Mouse (Mus musculus) limb, embryonic 11.5 days (tissue): ENCODE measurements around the gene Spryd3. TPM values are rescaled to one million over a fixed set of nuclear protein-coding genes. Genes with fewer than 3 reads are reported as not detected.

Experiments
- ATAC-seq: fragments of 200-750 bp; cut with Nextera tagmentation; 2 replicates; pipeline ENCODE4 v1.8.0; 2017; ENCODE audit warnings: low read depth; ENCODE audit not compliant: insufficient number of reproducible peaks, low FRiP score, low TSS enrichment
- DNase-seq: peaks from one replicate; pipeline ENCODE4 v3.0.0-alpha.2; 2015; ENCODE audit warnings: low spot score
- H3K27ac ChIP-seq: fragments of 300-500 bp; sonication (generic); replicated peaks from 2 replicates; pipeline ENCODE4 v1.5.1; 2014; ENCODE audit warnings: low read depth, mild to moderate bottlenecking, low read length
- H3K27me3 ChIP-seq: fragments of 300-500 bp; sonication (generic); 2 replicates; pipeline ENCODE4 v1.6.1; 2014; ENCODE audit warnings: mild to moderate bottlenecking, low read length, mixed read lengths; ENCODE audit not compliant: control insufficient read depth, insufficient read depth
- H3K36me3 ChIP-seq: fragments of 300-500 bp; sonication (generic); 2 replicates; pipeline ENCODE4 v1.6.1; 2014; ENCODE audit warnings: mild to moderate bottlenecking, low read length, moderate library complexity, mixed read lengths; ENCODE audit not compliant: control insufficient read depth, insufficient read depth
- H3K4me1 ChIP-seq: fragments of 300-500 bp; sonication (generic); 2 replicates; pipeline ENCODE4 v1.6.1; 2014; ENCODE audit warnings: low read length, mixed read lengths; ENCODE audit not compliant: control insufficient read depth, insufficient read depth
- H3K4me2 ChIP-seq: fragments of 300-500 bp; sonication (generic); 2 replicates; pipeline ENCODE4 v1.6.1; 2014; ENCODE audit warnings: low read depth, mild to moderate bottlenecking, moderate library complexity; ENCODE audit not compliant: severe bottlenecking
- H3K4me3 ChIP-seq: fragments of 300-500 bp; sonication (generic); 2 replicates; pipeline ENCODE4 v1.5.1; 2014; ENCODE audit warnings: low read depth, low read length
- H3K9ac ChIP-seq: fragments of 300-500 bp; sonication (generic); 2 replicates; pipeline ENCODE4 v1.6.1; 2014; ENCODE audit warnings: mild to moderate bottlenecking, low read length
- H3K9me3 ChIP-seq: fragments of 300-500 bp; sonication (generic); 2 replicates; pipeline ENCODE4 v1.6.1; 2016; ENCODE audit warnings: low read length; ENCODE audit not compliant: control insufficient read depth
- WGBS: fragments of 180-500 bp; shearing (Covaris S2); extraction: QIAGEN DNeasy Blood & Tissue Kit; methylation state at CpG from one replicate; pipeline ENCODE4 v1.1.7; 2014; 5-methylcytosine and 5-hydroxymethylcytosine counted together
- polyA plus RNA-seq: library from polyadenylated mRNA; unstranded; fragments of >200 nt; fragmentation: Nextera tagmentation; extraction: Ambion mirVana; gene quantifications from 2 replicates; pipeline ENCODE4 v1.2.1, GENCODE M21; 2014

Spryd3 gene
- polyA plus RNA-seq, 1 experiment from 2014 or later: 7.2 TPM

DNA sequence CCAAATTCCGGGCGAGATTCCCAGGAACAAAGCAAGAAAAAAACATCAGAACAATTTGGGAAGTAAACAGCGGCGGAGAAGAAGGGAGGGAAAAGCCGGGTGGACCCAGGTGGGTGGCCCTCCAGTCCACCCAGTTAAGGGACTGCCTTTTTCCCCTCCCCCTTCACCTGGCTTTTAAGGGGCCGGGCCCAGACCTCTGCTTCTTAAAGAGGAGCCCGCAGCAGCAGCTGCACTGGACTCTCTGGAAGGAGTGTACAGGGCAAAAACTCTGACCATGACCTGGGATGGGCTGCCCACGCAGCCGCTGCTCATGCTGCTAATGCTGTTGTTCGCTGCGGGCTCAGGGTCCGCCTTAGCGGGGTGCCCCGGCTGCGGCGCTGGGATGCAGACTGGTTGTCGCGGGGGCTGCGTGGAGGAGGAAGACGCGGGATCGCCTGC, 8.3 kb upstream of the Spryd3 start, which contains the start of gene Igfbp6:
TSS of gene Igfbp6 (plus strand) at position 89 of the 438 bp plus-strand sequence.
- peak within 1 kb of the TSS; percentile 9; the same call in 1 of the 2 replicates for H3K4me3 ChIP-seq
- peaks cover 3% of the 10 kb centered on the region; the same call in 1 of the 2 replicates for H3K4me1 ChIP-seq
- H3K27me3 ChIP-seq: peaks cover 30% of the 10 kb centered on the region
- H3K9me3 ChIP-seq: no peaks in the 10 kb centered on the region
- 5% methylated on average over 22 of the region's 22 CpGs for WGBS
- peak within 1 kb of the TSS; percentile 46 for H3K4me2 ChIP-seq
- H3K27ac ChIP-seq: no peak within 1 kb of the TSS
- H3K36me3 ChIP-seq: no peaks in the 10 kb centered on the region
- H3K9ac ChIP-seq: peak within 1 kb of the TSS; percentile 38
- no peak for ATAC-seq
- DNase-seq: no peak

DNA sequence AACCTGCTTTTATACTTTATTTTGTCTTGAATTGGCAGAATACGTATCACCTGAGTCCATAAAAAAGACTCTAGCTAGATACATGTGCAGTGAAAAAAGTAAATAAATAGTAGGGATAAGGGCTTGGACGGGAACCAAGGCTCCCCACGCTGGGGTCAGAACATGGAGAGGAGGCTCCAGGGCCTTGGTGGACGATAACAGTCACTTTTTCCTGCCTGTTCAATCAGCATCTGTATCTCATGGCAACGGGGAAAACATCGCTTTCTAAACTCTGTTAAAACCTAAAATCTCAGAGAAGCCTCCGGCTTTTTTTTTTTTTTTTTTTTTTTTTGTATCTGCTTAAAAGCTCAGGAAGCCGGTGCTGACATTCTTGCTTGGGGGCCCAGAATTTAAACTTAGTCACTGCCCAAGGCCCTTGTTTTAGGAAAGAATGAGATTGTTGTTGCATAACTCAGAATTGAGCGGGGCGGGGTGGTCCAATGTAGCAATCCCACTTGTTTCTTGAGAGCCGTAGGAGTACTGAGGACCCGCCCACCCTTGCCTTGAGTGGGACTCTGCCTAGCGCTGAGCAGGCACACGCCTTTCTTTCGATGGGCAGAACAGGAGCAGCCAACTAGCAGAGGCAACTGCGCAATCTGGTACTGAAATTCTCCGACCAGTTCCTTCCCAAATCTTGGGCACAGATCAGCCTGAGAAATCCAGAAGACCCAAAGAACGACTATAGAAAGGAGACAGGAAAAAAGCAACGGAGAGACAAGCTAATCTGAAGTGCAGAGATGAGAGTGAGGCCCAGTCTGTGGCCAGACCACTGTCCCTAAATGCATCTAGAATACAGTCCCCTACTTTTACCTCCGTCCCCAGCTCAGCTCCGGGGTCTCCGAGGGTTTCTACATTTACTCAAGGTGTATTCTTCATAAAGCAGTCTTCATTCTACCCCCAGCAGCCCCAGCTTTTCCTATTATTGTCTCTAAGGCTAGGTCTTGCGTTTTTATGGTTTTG, 7.2 kb upstream of the Spryd3 start:
- H3K4me1 ChIP-seq: peaks cover 3% of the 10 kb centered on the region; the same call in 1 of the 2 replicates
- H3K4me2 ChIP-seq: no peak overlapping the region
- no peaks in the 10 kb centered on the region for H3K36me3 ChIP-seq
- no peak overlapping the region for H3K27ac ChIP-seq
- DNase-seq (no peak), ATAC-seq (no peak)
- peaks cover 30% of the 10 kb centered on the region for H3K27me3 ChIP-seq
- H3K9me3 ChIP-seq: no peaks in the 10 kb centered on the region
- 57% methylated on average over 23 of the region's 23 CpGs for WGBS
- H3K9ac ChIP-seq: no peak overlapping the region; the same call in 1 of the 2 replicates
- no peak overlapping the region for H3K4me3 ChIP-seq

DNA sequence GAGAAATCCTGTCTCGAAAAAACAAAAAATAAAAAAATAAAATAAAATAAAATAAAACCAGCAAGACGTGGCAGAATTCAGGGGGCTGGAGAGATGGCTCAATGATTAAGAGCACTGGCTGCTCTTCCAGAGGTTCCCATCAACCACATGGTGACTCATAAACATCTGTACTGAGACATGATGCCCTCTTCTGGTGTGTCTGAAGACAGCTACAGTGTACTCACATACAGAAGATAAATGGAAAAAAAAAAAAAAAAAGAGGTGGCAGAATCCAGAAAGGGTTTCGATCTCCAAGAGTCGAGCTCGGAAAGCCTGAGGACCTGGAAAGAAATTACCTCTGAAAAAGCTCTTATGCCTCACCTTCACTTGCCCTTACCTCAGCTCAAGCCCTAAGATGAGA, 5.1 kb upstream of the Spryd3 start:
- ATAC-seq: no peak
- no peak for DNase-seq
- H3K4me3 ChIP-seq: no peak overlapping the region
- H3K4me1 ChIP-seq: peaks cover 3% of the 10 kb centered on the region; the same call in 1 of the 2 replicates
- H3K27me3 ChIP-seq: peaks cover 30% of the 10 kb centered on the region
- H3K27ac ChIP-seq: no peak overlapping the region
- no peak overlapping the region for H3K9ac ChIP-seq
- H3K9me3 ChIP-seq: no peaks in the 10 kb centered on the region
- WGBS: 92% methylated on average over 5 of the region's 5 CpGs
- H3K4me2 ChIP-seq: no peak overlapping the region
- no peaks in the 10 kb centered on the region for H3K36me3 ChIP-seq

DNA sequence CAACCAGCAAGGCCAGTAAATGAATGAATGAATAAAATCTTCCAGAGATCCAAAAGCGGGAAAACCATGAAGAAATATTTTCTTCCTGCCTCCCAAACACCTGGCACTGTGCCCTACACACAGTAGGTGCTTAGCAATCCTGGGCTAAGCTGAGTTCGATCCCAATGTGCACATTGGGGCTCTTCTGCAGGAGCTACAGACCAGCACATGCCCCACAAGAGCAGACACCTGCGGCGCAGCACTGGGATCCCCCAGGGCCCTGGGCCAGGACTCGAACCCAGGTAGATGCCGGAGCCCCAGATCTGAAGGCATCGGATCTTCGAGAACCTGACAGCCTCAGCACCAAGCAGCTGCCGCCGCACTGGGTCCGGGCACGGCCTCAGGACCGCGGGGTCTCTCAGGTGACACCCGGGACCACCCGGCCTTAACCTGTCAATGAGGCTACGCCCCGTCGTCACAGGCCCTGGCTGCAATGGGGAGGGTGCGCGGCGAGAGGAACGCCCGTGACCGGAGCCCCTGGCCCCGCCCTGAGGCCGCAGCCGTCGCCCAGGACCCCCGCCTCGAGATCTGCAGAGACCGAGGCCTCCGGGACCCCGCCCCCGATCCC, 409 bp downstream of the Spryd3 start:
- WGBS: 4% methylated on average over 35 of the region's 35 CpGs
- no peaks in the 10 kb centered on the region for H3K27me3 ChIP-seq
- peak overlapping the region; percentile 50 for H3K4me2 ChIP-seq
- 0 out of 2 replicates have a peak, but pooled peaks cover 4% of the 10 kb centered on the region for H3K4me1 ChIP-seq
- H3K27ac ChIP-seq: peak overlapping the region; percentile 40; the same call in 1 of the 2 replicates
- ATAC-seq: peak; percentile 56
- peaks cover 8% of the 10 kb centered on the region for H3K36me3 ChIP-seq
- H3K9ac ChIP-seq: peak overlapping the region; percentile 77
- H3K4me3 ChIP-seq: peak overlapping the region; percentile 79
- no peak for DNase-seq
- no peaks in the 10 kb centered on the region for H3K9me3 ChIP-seq

DNA sequence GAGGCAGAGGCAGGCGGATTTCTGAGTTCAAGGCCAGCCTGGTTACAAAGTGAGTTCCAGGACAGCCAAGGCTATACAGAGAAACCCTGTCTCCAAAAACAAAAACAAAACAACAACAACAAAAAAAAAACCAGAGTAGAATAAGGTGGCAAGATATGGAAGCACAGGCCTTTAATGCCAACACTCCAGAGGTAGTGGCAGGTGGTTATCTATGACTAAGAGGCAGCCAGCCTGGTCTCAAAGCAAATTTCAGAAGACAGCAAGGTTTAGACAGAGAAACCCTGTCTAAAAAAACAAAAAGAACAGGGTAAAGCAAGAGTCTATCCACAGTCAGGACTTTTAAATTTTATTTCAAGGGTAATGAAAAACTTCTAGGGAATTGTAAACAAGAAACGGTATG, 1.3 kb downstream of the Spryd3 start:
- 92% methylated on average over 2 of the region's 2 CpGs for WGBS
- Histone ChIP-seq H3K27ac (no peak overlapping the region), H3K9me3 (no peaks in the 10 kb centered on the region), H3K27me3 (no peaks in the 10 kb centered on the region), H3K4me1 (0 out of 2 replicates have a peak, but pooled peaks cover 4% of the 10 kb centered on the region), H3K4me2 (no peak overlapping the region), H3K36me3 (peaks cover 10% of the 10 kb centered on the region), H3K4me3 (no peak overlapping the region), H3K9ac (no peak overlapping the region)
- no peak for ATAC-seq
- no peak for DNase-seq

DNA sequence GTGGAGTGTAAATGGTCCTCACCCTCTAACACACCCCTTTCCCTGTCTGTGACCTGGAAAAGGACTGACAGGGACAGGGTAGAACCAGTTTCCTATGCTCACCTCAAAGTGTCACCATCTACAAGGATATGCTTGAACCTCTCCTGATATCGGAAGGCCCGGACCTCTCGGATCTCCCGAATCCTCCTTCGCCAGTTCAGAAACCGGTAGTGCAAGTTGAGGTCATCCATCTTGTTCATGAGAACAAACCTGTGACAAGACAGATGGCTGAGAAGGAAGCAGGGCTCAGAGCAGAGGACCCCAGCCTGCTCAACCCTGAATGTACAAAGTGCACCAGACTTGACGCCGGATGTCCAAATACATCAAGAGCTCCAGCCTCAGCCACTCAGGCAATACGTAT, 2.7 kb downstream of the Spryd3 start:
- peaks cover 13% of the 10 kb centered on the region for H3K36me3 ChIP-seq
- H3K27me3 ChIP-seq: no peaks in the 10 kb centered on the region
- WGBS: 88% methylated on average over 9 of the region's 9 CpGs
- no peak overlapping the region for H3K4me2 ChIP-seq
- H3K9me3 ChIP-seq: no peaks in the 10 kb centered on the region
- H3K27ac ChIP-seq: no peak overlapping the region
- no peak overlapping the region for H3K4me3 ChIP-seq
- no peak for ATAC-seq
- H3K9ac ChIP-seq: no peak overlapping the region
- DNase-seq: no peak
- 0 out of 2 replicates have a peak, but pooled peaks cover 4% of the 10 kb centered on the region for H3K4me1 ChIP-seq

DNA sequence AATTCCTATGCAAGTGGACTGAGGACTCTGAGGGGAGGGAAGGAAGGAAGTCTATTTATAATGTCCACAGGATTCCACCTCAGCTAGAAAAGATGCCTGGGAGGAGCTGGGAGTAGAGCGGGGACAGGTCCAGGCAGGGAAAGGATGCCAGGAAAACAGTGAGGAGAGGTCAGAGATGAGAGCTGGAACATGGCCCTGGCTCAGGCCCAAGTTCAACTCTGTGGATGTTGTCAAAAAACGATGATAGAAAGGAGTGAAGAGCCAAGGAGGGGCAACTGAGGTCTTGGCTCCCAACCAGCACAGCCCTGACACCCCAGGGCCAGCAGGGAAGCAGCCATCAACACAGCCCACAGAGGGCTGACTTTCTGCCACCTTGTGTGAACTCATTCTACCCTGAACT, 9.7 kb downstream of the Spryd3 start:
- no peaks in the 10 kb centered on the region for H3K27me3 ChIP-seq
- no peak overlapping the region for H3K27ac ChIP-seq
- 85% methylated on average over 2 of the region's 2 CpGs for WGBS
- H3K9me3 ChIP-seq: no peaks in the 10 kb centered on the region
- no peak overlapping the region for H3K4me3 ChIP-seq
- no peaks in the 10 kb centered on the region for H3K4me1 ChIP-seq
- no peak overlapping the region for H3K9ac ChIP-seq
- H3K36me3 ChIP-seq: peaks cover 17% of the 10 kb centered on the region
- ATAC-seq (no peak), DNase-seq (no peak)
- H3K4me2 ChIP-seq: no peak overlapping the region

DNA sequence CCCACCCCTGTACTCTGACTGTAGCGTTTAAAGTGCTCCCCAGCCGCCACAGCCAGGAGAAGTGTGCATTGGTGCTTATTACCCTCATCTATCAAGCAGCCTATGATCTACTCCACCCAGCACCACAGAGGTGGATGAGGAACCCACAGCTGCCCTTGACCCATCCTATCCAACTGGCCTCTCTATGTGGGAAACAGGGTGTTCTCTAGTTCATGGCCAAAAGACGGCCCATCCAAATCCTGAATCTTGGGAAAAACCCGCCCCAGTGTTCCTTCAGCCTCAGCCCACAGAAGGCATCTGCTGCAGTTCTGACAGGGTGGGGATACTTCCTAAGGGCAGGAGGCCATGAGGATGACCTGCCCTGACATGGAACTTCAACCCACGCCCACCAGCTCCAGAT, 15.5 kb downstream of the Spryd3 start:
- no peak overlapping the region for H3K9ac ChIP-seq
- WGBS: 89% methylated on average over 5 of the region's 5 CpGs
- peaks cover 18% of the 10 kb centered on the region for H3K36me3 ChIP-seq
- DNase-seq (no peak), ATAC-seq (no peak)
- no peaks in the 10 kb centered on the region for H3K4me1 ChIP-seq
- H3K27me3 ChIP-seq: no peaks in the 10 kb centered on the region
- H3K4me3 ChIP-seq: no peak overlapping the region
- H3K27ac ChIP-seq: no peak overlapping the region
- no peaks in the 10 kb centered on the region for H3K9me3 ChIP-seq
- no peak overlapping the region for H3K4me2 ChIP-seq
